Mouse (Mus musculus) liver, embryonic 14.5 days (tissue): ENCODE results near the gene Gars. TPM values are rescaled to one million over a fixed set of nuclear protein-coding genes. Genes with fewer than 3 reads are reported as not detected.

Experiments used
- ATAC-seq: fragments of 200-750 bp; cut with Nextera tagmentation; 2 replicates; pipeline ENCODE4 v1.8.0; 2017; ENCODE audit warnings: moderate number of reproducible peaks, mild to moderate bottlenecking, moderate library complexity; ENCODE audit not compliant: insufficient read depth
- DNase-seq, 3 experiments: peaks; one replicate each; pipeline ENCODE4 v3.0.0-alpha.2; 2012 to 2013; ENCODE audit warnings: low read depth in 3 of 3, low spot score in 3 of 3
- H3K27ac ChIP-seq: fragments of 300-500 bp; sonication (generic); 2 replicates; pipeline ENCODE4 v1.5.1; 2014; ENCODE audit warnings: moderate library complexity, mild to moderate bottlenecking, control low read depth, inconsistent platforms
- H3K27me3 ChIP-seq: fragments of 300-500 bp; sonication (generic); 2 replicates; pipeline ENCODE4 v1.6.1; 2014; ENCODE audit warnings: mild to moderate bottlenecking, low read length, moderate library complexity; ENCODE audit not compliant: control insufficient read depth, insufficient read depth
- H3K36me3 ChIP-seq: fragments of 300-500 bp; sonication (generic); replicated peaks from 2 replicates; pipeline ENCODE4 v1.6.1; 2014; ENCODE audit warnings: low read depth; ENCODE audit not compliant: control insufficient read depth, insufficient read depth
- H3K4me1 ChIP-seq, 2 experiments: fragments of 200-500 bp in 1 of 2; fragments of 300-500 bp in 1 of 2; sonication (generic) in 1 of 2; replicated peaks; 2 replicates each; pipeline ENCODE4 v1.6.1; 2012 to 2014; ENCODE audit warnings: antibody characterized with exemption in 1 of 2, inconsistent platforms in 1 of 2, low read length in 1 of 2; ENCODE audit not compliant: control insufficient read depth in 2 of 2, insufficient read depth in 2 of 2
- H3K4me2 ChIP-seq: fragments of 300-500 bp; sonication (generic); 2 replicates; pipeline ENCODE4 v1.6.1; 2014; ENCODE audit warnings: low read depth, mild to moderate bottlenecking, control low read depth, moderate library complexity
- H3K4me3 ChIP-seq, 2 experiments: fragments of 200-500 bp in 1 of 2; fragments of 300-500 bp in 1 of 2; sonication (generic) in 1 of 2; 2 replicates each; pipeline ENCODE4 v1.5.1; 2012 to 2014; ENCODE audit warnings: low read depth in 2 of 2, low read length in 2 of 2, mild to moderate bottlenecking in 2 of 2, control low read depth in 1 of 2, inconsistent platforms in 1 of 2, moderate library complexity in 1 of 2; ENCODE audit not compliant: insufficient read depth in 1 of 2
- H3K9ac ChIP-seq: fragments of 300-500 bp; sonication (generic); replicated peaks from 2 replicates; pipeline ENCODE4 v1.6.1; 2014; ENCODE audit warnings: mild to moderate bottlenecking, control low read depth, moderate library complexity
- H3K9me3 ChIP-seq: fragments of 300-500 bp; sonication (generic); 2 replicates; pipeline ENCODE4 v1.6.1; 2016; ENCODE audit warnings: low read length, mixed read lengths; ENCODE audit not compliant: control insufficient read depth
- CTCF ChIP-seq: IDR thresholded peaks from 2 replicates; pipeline ENCODE4 v1.5.1; 2016; ENCODE audit warnings: antibody characterized with exemption, low read depth, control low read depth
- EP300 ChIP-seq: IDR thresholded peaks from 2 replicates; pipeline ENCODE4 v1.6.1; 2016; ENCODE audit warnings: antibody characterized with exemption, low read depth
- WGBS: fragments of 180-500 bp; shearing (Covaris S2); extraction: QIAGEN DNeasy Blood & Tissue Kit; methylation state at CpG from one replicate; pipeline ENCODE4 v1.1.7; 2014; ENCODE audit not compliant: insufficient replicate concordance; 5-methylcytosine and 5-hydroxymethylcytosine counted together
- polyA plus RNA-seq, 2 experiments: library from polyadenylated mRNA; depleted of rRNA in 1 of 2; stranded (reverse) in 1 of 2; unstranded in 1 of 2; fragments of >200 nt; fragmentation: Nextera tagmentation in 1 of 2; extraction: Ambion mirVana in 1 of 2; gene quantifications; 2 replicates each; pipeline versions ENCODE4 v1.2.1 to v1.2.3; 2012 to 2014

The Gars gene
- polyA plus RNA-seq, 2 experiments: 50.9 to 99.3 TPM

DNA sequence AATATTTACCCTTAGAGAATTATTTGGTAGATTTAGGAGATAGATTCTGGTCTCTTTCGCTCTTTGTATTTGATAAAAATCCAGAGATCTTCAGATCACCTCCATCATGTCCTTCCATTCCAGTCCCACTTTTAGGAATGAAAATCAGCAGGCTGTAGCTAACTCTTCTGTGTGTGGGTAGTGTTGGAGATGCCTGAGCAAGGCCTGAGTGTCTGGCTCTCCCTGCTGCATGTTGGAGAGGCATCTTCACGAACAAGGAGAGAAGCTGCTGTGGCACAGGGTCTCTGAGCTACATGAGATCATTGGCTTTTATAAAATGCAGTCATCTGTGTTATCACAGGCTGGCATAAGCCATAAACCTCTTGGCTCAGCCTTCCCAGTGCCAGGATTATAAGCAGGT, 28.1 kb downstream of the Gars start:
- no peak overlapping the region for H3K9ac ChIP-seq
- no peak for ATAC-seq

DNA sequence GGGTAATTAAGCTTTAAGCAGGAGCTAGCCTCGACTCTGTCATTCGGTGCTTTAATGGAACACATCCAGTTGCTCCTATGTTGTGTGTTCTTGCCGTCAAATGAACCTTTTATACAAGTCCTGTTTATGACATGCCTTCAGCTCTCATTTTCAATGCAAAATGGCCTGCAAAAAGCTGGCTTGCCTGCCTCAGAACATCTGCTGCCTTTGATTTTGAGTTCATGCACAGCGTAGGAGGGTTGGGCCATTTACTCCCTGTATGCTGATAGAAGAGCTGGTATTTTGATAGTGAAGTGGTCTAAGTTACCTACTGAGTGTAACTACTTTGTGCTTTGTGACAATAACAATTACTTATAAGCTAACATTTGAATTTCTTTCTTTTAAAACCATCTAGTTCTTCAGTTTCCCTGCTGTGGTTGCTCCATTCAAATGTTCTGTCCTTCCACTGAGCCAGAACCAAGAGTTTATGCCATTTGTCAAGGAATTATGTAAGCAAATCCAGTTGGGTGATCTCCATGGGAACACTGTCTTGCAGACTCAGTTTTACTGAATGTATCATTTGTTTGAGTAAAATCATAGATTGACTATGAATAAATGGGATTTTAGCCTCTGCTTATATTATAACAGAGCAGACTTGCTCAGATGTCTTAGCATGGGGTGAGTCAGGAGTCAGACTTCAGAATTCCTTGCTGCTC, 38.9 kb downstream of the Gars start:
- no peak overlapping the region for H3K27ac ChIP-seq
- H3K27me3 ChIP-seq: no peaks in the 10 kb centered on the region
- TF ChIP-seq CTCF (no peak), EP300 (no peak)
- no peaks in the 10 kb centered on the region for H3K9me3 ChIP-seq
- DNase-seq: no peak
- no peak for ATAC-seq
- no peak overlapping the region for H3K9ac ChIP-seq
- H3K4me1 ChIP-seq: no peaks in the 10 kb centered on the region
- H3K4me3 ChIP-seq: no peak overlapping the region
- peaks cover 74% of the 10 kb centered on the region for H3K36me3 ChIP-seq
- WGBS: 86% methylated on average over 4 of the region's 4 CpGs
- H3K4me2 ChIP-seq: no peak overlapping the region

More for the DNA sequence above, 28.1 kb downstream of the Gars start:
- no peak for DNase-seq
- Histone ChIP-seq H3K4me1 (peaks cover 0 to 7% of the 10 kb centered on the region in 2 experiments; a peak in 1 of 4 replicates), H3K4me3 (no peak overlapping the region), H3K27ac (no peak overlapping the region), H3K27me3 (no peaks in the 10 kb centered on the region), H3K36me3 (peaks cover 84% of the 10 kb centered on the region), H3K9me3 (no peaks in the 10 kb centered on the region), H3K4me2 (no peak overlapping the region)
- TF ChIP-seq EP300 (no peak), CTCF (no peak)
- 80% methylated on average over 2 of the region's 2 CpGs for WGBS

- Histone ChIP-seq H3K9ac (no peak overlapping the region), H3K36me3 (peaks cover 38% of the 10 kb centered on the region), H3K27me3 (no peaks in the 10 kb centered on the region), H3K27ac (no peak overlapping the region), H3K4me1 (no peaks in the 10 kb centered on the region), H3K9me3 (no peaks in the 10 kb centered on the region), H3K4me2 (no peak overlapping the region), H3K4me3 (no peak overlapping the region)
- ATAC-seq: no peak
- TF ChIP-seq EP300 (no peak), CTCF (no peak)
- no peak for DNase-seq
- 79% methylated on average over 3 of the region's 3 CpGs for WGBS
Observed at GRCm38 (mm10) chr6:55081379-55081778, 43.6 kb downstream of the Gars start.

DNA sequence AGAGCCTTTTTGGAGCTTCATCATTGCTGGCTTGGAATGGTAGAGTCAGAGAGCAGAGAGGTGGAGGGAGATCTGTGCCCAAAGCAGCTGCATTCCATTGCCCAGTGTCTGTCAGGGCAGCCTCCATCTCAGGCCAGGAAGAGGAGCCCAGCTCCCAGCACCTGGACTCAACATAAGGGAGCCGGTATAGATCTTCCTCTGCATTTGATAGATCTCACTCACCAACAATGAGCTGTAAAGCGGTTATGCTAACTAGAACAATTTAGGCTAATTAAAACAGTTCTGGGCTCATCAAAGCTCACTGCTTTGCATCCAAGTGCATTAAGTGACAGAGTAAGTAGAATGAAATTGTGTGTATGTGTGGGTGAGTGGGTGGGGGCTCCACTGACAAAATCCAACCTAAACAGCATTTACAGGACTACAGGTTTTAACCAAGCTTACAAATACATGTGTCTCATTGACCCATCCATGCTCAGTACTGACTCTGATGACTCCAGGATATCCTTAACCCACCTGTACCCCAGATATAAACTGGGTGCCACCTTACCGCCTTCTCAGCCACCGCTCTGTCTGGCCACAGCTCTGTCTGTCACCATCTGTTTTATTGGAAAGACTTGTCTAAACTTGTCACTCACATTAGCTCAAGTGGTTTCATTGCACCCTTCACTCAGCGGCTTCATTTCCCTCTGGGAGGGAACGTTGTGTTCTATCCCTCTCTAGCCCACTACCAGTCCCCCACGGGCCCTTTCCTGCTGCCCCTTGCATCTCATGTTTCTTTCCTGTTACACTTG, 44.6 kb downstream of the Gars start:
- Histone ChIP-seq H3K36me3 (peaks cover 29% of the 10 kb centered on the region), H3K9ac (no peak overlapping the region), H3K4me1 (no peaks in the 10 kb centered on the region), H3K27ac (no peak overlapping the region), H3K4me2 (no peak overlapping the region), H3K4me3 (no peak overlapping the region), H3K9me3 (no peaks in the 10 kb centered on the region), H3K27me3 (no peaks in the 10 kb centered on the region)
- whole genome bisulfite sequencing: 56% methylated on average over 7 of the region's 7 CpGs
- no peak for DNase-seq
- TF ChIP-seq EP300: no peak
- no peak for TF ChIP-seq CTCF
- no peak for ATAC-seq

- TF ChIP-seq EP300 (no peak), CTCF (no peak)
- Histone ChIP-seq H3K27ac (no peak overlapping the region), H3K36me3 (no peaks in the 10 kb centered on the region), H3K4me3 (no peak overlapping the region), H3K9me3 (no peaks in the 10 kb centered on the region), H3K4me1 (no peaks in the 10 kb centered on the region), H3K4me2 (no peak overlapping the region), H3K27me3 (no peaks in the 10 kb centered on the region), H3K9ac (no peak overlapping the region)
- WGBS: 43% methylated on average over 4 of the region's 4 CpGs
- DNase-seq: no peak
- no peak for ATAC-seq
Observed at GRCm38 (mm10) chr6:55087355-55087754, 49.5 kb downstream of the Gars start.
